Mouse (Mus musculus) B cell, adult (primary cell): ENCODE results near the gene Prpf31. TPM values are rescaled to one million over a fixed set of nuclear protein-coding genes. Genes with fewer than 3 reads are reported as not detected.

Source experiments
- total RNA-seq: library from RNA; stranded (reverse); gene quantifications from 4 replicates; pipeline ENCODE4 v1.2.4, GENCODE M21; 2023; ENCODE audit not compliant: inconsistent age

Gene Prpf31
- total RNA-seq = 65.9 to 73.2 TPM (median 66.6 TPM) in 4 replicates

GRCm38 (mm10) chr7:3629543-3630477 is at the start of gene Prpf31, which contains the start of gene Tfpt:
TSS of gene Prpf31 (plus strand) at chr7:3629985.
TSS of gene Tfpt (minus strand) at chr7:3629929.

GRCm38 (mm10) chr7:3616057-3616388 is 13.8 kb upstream of the Prpf31 start, which contains the start of gene Oscar:
TSS of gene Oscar (minus strand) at chr7:3616157.

GRCm38 (mm10) chr7:3617242-3617995 is 12.4 kb upstream of the Prpf31 start, which contains the start of gene Ndufa3:
TSS of gene Ndufa3 (plus strand) at chr7:3617373.

GRCm38 (mm10) chr7:3644672-3645487 is 15.1 kb downstream of the Prpf31 start, which contains the start of gene Cnot3:
TSS of gene Cnot3 (plus strand) at chr7:3645268.

GRCm38 (mm10) chr7:3665215-3666114 is 35.7 kb downstream of the Prpf31 start, which contains the start of gene Leng1:
TSS of gene Leng1 (minus strand) at chr7:3665840.

GRCm38 (mm10) chr7:3677342-3677741 is 47.6 kb downstream of the Prpf31 start, which contains the start of gene Tmc4:
TSS of gene Tmc4 (minus strand) at chr7:3677553.

Other genes starting within 250 kb of the Prpf31 start
- not detected in 4 replicates for gene Cacng8, start 239.3 kb upstream of the Prpf31 start, total RNA-seq
- not detected in 4 replicates for gene Cacng6, start 205.8 kb upstream of the Prpf31 start, total RNA-seq
- not detected in 4 replicates for gene Tarm1, start 127.4 kb upstream of the Prpf31 start, total RNA-seq
- gene Oscar, start 13.8 kb upstream of the Prpf31 start, total RNA-seq = not detected in 4 replicates
- 318 to 337 TPM (median 324 TPM) in 4 replicates for gene Ndufa3, start 12.6 kb upstream of the Prpf31 start, total RNA-seq
- gene Tfpt, start 56 bp upstream of the Prpf31 start, total RNA-seq = 16.6 to 33.6 TPM (median 24.7 TPM) in 4 replicates
- gene Cnot3, start 15.3 kb downstream of the Prpf31 start, total RNA-seq = 114 to 134 TPM (median 124 TPM) in 4 replicates
- gene Leng1, start 35.9 kb downstream of the Prpf31 start, total RNA-seq = 7.8 to 9.6 TPM (median 9.3 TPM) in 4 replicates
- gene Tmc4, start 47.6 kb downstream of the Prpf31 start, total RNA-seq = 6.5 to 11.9 TPM (median 9.4 TPM) in 4 replicates
- gene Tsen34, start 62.9 kb downstream of the Prpf31 start, total RNA-seq = 27.6 to 31.2 TPM (median 30.4 TPM) in 4 replicates
- gene Mboat7, start 63.5 kb downstream of the Prpf31 start, total RNA-seq = 56.5 to 58.7 TPM (median 57.9 TPM) in 4 replicates
- gene Rps9, start 74.0 kb downstream of the Prpf31 start, total RNA-seq = 2,078 to 2,320 TPM (median 2,119 TPM) in 4 replicates
- 34.2 to 36.4 TPM (median 35.1 TPM) in 4 replicates for gene Pirb, start 90.4 kb downstream of the Prpf31 start, total RNA-seq
- 4.1 to 7.9 TPM (median 5.5 TPM) in 4 replicates for gene Gm15448, start 195.7 kb downstream of the Prpf31 start, total RNA-seq
- gene Pira2, start 215.1 kb downstream of the Prpf31 start, total RNA-seq = 8.5 to 11.0 TPM (median 9.8 TPM) in 4 replicates